Mouse (Mus musculus) hindbrain, embryonic 14.5 days (tissue): Measurements from ENCODE around the gene Sfrp2. TPM values are rescaled to one million over a fixed set of nuclear protein-coding genes. Genes with fewer than 3 reads are reported as not detected.

Experiments
- ATAC-seq: fragments of 200-750 bp; cut with Nextera tagmentation; 2 replicates; pipeline ENCODE4 v1.8.0; 2017; ENCODE audit warnings: moderate number of reproducible peaks, mild to moderate bottlenecking, moderate TSS enrichment, moderate library complexity; ENCODE audit not compliant: low FRiP score
- DNase-seq: peaks from one replicate; pipeline ENCODE4 v3.0.0-alpha.2; 2015; ENCODE audit warnings: low spot score
- H3K27ac ChIP-seq: fragments of 300-500 bp; sonication (generic); 2 replicates; pipeline ENCODE4 v1.5.1; 2014; ENCODE audit warnings: mild to moderate bottlenecking, moderate library complexity
- H3K27me3 ChIP-seq: fragments of 300-500 bp; sonication (generic); 2 replicates; pipeline ENCODE4 v1.6.1; 2014; ENCODE audit warnings: mild to moderate bottlenecking, low read length, mixed read lengths; ENCODE audit not compliant: control insufficient read depth, insufficient read depth
- H3K36me3 ChIP-seq: fragments of 300-500 bp; sonication (generic); replicated peaks from 2 replicates; pipeline ENCODE4 v1.6.1; 2014; ENCODE audit not compliant: control insufficient read depth, insufficient read depth
- H3K4me1 ChIP-seq: fragments of 300-500 bp; sonication (generic); replicated peaks from 2 replicates; pipeline ENCODE4 v1.6.1; 2014; ENCODE audit warnings: antibody characterized with exemption, low read length, mixed read lengths; ENCODE audit not compliant: control insufficient read depth, insufficient read depth
- H3K4me2 ChIP-seq: fragments of 300-500 bp; sonication (generic); replicated peaks from 2 replicates; pipeline ENCODE4 v1.6.1; 2014; ENCODE audit warnings: mild to moderate bottlenecking, moderate library complexity
- H3K4me3 ChIP-seq: fragments of 300-500 bp; sonication (generic); replicated peaks from 2 replicates; pipeline ENCODE4 v1.5.1; 2014; ENCODE audit warnings: mild to moderate bottlenecking, low read length
- H3K9ac ChIP-seq: fragments of 300-500 bp; sonication (generic); 2 replicates; pipeline ENCODE4 v1.6.1; 2014
- H3K9me3 ChIP-seq: fragments of 300-500 bp; sonication (generic); 2 replicates; pipeline ENCODE4 v1.6.1; 2016; ENCODE audit warnings: low read length; ENCODE audit not compliant: control insufficient read depth
- WGBS: fragments of 180-500 bp; shearing (Covaris S2); extraction: QIAGEN DNeasy Blood & Tissue Kit; methylation state at CpG from one replicate; pipeline ENCODE4 v1.1.7; 2014; 5-methylcytosine and 5-hydroxymethylcytosine counted together
- polyA plus RNA-seq: library from polyadenylated mRNA; unstranded; fragments of >200 nt; fragmentation: Nextera tagmentation; extraction: Ambion mirVana; gene quantifications from 2 replicates; pipeline ENCODE4 v1.2.1, GENCODE M21; 2014

Gene Sfrp2
- polyA plus RNA-seq, 1 experiment from 2014 or later: 76.0 TPM

DNA sequence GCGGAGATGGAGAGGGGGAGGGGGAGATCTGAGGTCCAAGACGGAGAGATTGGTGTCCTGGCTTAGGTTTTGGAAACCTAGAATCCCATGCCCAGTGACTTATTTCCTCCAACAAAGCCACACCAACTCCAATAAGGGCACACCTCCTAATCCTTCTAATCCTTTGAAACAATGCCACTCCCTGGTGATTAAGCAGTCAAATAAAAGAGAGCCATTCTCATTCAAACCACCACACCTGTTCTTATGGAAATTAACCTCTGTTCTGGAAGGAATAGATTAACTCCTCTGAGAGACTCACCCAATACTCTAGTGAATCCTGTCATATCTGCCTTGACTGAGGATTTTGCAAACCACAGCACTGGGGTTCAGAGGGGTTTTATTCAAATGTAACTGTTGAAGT lies 21.0 kb downstream of the Sfrp2 start:
- no peak overlapping the region for H3K27ac ChIP-seq
- H3K27me3 ChIP-seq: peaks cover 5% of the 10 kb centered on the region; the same call in 1 of the 2 replicates
- H3K9me3 ChIP-seq: no peaks in the 10 kb centered on the region
- no peaks in the 10 kb centered on the region for H3K36me3 ChIP-seq
- DNase-seq: no peak
- 0 out of 2 replicates have a peak, but pooled peaks cover 3% of the 10 kb centered on the region for H3K4me1 ChIP-seq
- no peak overlapping the region for H3K4me3 ChIP-seq
- no peak for ATAC-seq
- H3K4me2 ChIP-seq: no peak overlapping the region
- no peak overlapping the region for H3K9ac ChIP-seq
- WGBS: 80% methylated on average over 2 of the region's 2 CpGs

GRCm38 (mm10) chr3:83787776-83788305 lies 21.7 kb downstream of the Sfrp2 start:
- no peak for ATAC-seq
- Histone ChIP-seq H3K27me3 (peaks cover 5% of the 10 kb centered on the region; the same call in 1 of the 2 replicates), H3K9ac (no peak overlapping the region), H3K4me3 (no peak overlapping the region), H3K36me3 (no peaks in the 10 kb centered on the region), H3K9me3 (no peaks in the 10 kb centered on the region), H3K4me1 (0 out of 2 replicates have a peak, but pooled peaks cover 3% of the 10 kb centered on the region), H3K27ac (no peak overlapping the region), H3K4me2 (no peak overlapping the region)
- WGBS: 91% methylated on average over 7 of the region's 7 CpGs
- DNase-seq: no peak

- 0 out of 2 replicates have a peak, but pooled peaks cover 3% of the 10 kb centered on the region for H3K4me1 ChIP-seq
- peak overlapping the region; percentile 78 for H3K4me2 ChIP-seq
- WGBS: 2% methylated on average over 39 of the region's 44 CpGs
- peak; percentile 74 for ATAC-seq
- no peaks in the 10 kb centered on the region for H3K9me3 ChIP-seq
- no peaks in the 10 kb centered on the region for H3K36me3 ChIP-seq
- H3K27ac ChIP-seq: no peak overlapping the region
- peak overlapping the region; percentile 61 for H3K9ac ChIP-seq
- H3K27me3 ChIP-seq: peaks cover 5% of the 10 kb centered on the region; the same call in 1 of the 2 replicates
- peak overlapping the region; percentile 52 for H3K4me3 ChIP-seq
- DNase-seq: peak; percentile 55
Measured at GRCm38 (mm10) chr3:83789651-83790451, 23.7 kb downstream of the Sfrp2 start.

GRCm38 (mm10) chr3:83791444-83791843 lies 25.3 kb downstream of the Sfrp2 start:
- Histone ChIP-seq H3K27ac (no peak overlapping the region), H3K4me3 (no peak overlapping the region), H3K9ac (no peak overlapping the region), H3K27me3 (peaks cover 5% of the 10 kb centered on the region; the same call in 1 of the 2 replicates), H3K4me1 (0 out of 2 replicates have a peak, but pooled peaks cover 3% of the 10 kb centered on the region), H3K9me3 (no peaks in the 10 kb centered on the region), H3K4me2 (no peak overlapping the region), H3K36me3 (no peaks in the 10 kb centered on the region)
- DNase-seq (no peak), ATAC-seq (no peak)
- WGBS: 58% methylated on average over 3 of the region's 3 CpGs

GRCm38 (mm10) chr3:83797098-83797497 lies 31.0 kb downstream of the Sfrp2 start:
- ATAC-seq: no peak
- Histone ChIP-seq H3K9ac (no peak overlapping the region), H3K9me3 (peaks cover 6% of the 10 kb centered on the region; the same call in 1 of the 2 replicates), H3K36me3 (no peaks in the 10 kb centered on the region), H3K27ac (no peak overlapping the region), H3K4me1 (no peaks in the 10 kb centered on the region), H3K4me2 (no peak overlapping the region), H3K27me3 (no peaks in the 10 kb centered on the region), H3K4me3 (no peak overlapping the region)
- DNase-seq: no peak
- WGBS: 80% methylated on average over 6 of the region's 6 CpGs

DNA sequence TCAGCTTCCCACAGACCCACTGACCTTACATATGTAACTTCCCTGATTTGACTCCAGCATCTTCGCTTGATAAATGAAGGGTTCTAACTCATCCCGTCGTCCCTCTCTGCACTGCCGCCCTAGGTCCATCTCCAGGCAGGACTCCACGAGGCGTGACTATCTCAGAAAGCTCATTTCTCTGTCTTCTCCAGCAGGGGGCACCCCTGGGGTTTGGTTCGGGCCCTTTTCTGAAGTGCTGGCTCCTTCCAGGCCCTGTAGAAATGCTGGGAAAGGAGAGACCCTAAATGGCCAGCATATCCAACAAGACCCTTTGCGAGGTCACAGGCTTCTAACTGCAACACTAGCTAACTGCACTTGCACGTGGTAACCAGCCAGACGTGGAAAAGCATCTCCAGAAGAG lies 31.7 kb downstream of the Sfrp2 start:
- DNase-seq (peak; percentile 59), ATAC-seq (peak; percentile 55; the same call in 1 of the 2 replicates)
- Histone ChIP-seq H3K9ac (no peak overlapping the region), H3K9me3 (peaks cover 6% of the 10 kb centered on the region; the same call in 1 of the 2 replicates), H3K27ac (no peak overlapping the region), H3K4me3 (no peak overlapping the region), H3K27me3 (no peaks in the 10 kb centered on the region), H3K4me1 (no peaks in the 10 kb centered on the region), H3K36me3 (no peaks in the 10 kb centered on the region), H3K4me2 (no peak overlapping the region)
- WGBS: 7% methylated on average over 10 of the region's 10 CpGs

DNA sequence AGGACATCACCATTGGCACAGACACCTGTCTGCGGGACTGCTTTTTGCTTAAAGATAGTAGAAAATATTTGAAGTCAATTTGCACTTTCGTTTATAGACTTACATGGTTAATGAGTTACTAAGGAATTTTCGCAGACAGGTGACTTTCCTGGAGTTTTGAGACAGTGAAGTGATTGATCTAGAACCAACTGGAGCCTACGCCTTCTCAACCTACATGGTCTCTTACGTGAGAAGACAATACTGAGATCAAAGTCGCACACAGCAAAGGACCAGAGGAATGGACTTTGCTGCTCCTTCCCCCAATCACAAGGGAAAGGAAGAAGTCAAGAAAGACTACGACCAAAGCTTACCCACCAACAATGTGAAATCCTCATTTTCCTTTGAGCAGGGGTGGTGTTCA lies 33.4 kb downstream of the Sfrp2 start:
- ATAC-seq: no peak
- no peaks in the 10 kb centered on the region for H3K36me3 ChIP-seq
- H3K9me3 ChIP-seq: peaks cover 6% of the 10 kb centered on the region; the same call in 1 of the 2 replicates
- WGBS: 92% methylated on average over 7 of the region's 7 CpGs
- H3K4me1 ChIP-seq: no peaks in the 10 kb centered on the region
- H3K27ac ChIP-seq: no peak overlapping the region
- no peak overlapping the region for H3K4me2 ChIP-seq
- no peaks in the 10 kb centered on the region for H3K27me3 ChIP-seq
- H3K9ac ChIP-seq: no peak overlapping the region
- DNase-seq: no peak
- no peak overlapping the region for H3K4me3 ChIP-seq

DNA sequence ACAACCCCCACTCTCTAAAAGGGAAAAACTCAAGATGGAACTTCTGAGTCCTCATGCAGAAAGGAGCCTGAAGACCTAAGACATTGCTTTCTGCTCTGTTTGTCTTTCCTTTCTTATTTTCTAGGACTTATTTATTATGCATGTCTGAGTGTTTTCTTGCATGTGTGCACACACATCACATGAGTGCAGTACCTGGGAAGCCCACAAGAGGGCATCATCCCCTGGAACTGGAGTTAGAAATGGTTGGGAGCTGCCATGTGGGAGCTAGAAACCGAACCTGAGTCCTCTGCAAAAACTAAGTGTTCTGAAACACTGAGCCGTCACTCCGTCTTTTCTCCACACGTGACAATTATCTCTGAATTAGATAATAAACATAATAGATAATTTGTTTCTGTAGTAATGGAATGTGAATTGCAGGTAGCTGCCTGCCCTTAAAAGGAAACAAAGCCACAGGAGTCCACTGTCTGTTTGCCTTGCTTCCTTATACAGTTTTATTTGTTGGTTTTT lies 35.6 kb downstream of the Sfrp2 start:
- Histone ChIP-seq H3K4me3 (no peak overlapping the region), H3K4me1 (no peaks in the 10 kb centered on the region), H3K27me3 (no peaks in the 10 kb centered on the region), H3K9me3 (peaks cover 6% of the 10 kb centered on the region; the same call in 1 of the 2 replicates), H3K9ac (no peak overlapping the region), H3K27ac (no peak overlapping the region), H3K36me3 (no peaks in the 10 kb centered on the region), H3K4me2 (no peak overlapping the region)
- 98% methylated on average over 4 of the region's 4 CpGs for WGBS
- ATAC-seq (no peak), DNase-seq (no peak)

DNA sequence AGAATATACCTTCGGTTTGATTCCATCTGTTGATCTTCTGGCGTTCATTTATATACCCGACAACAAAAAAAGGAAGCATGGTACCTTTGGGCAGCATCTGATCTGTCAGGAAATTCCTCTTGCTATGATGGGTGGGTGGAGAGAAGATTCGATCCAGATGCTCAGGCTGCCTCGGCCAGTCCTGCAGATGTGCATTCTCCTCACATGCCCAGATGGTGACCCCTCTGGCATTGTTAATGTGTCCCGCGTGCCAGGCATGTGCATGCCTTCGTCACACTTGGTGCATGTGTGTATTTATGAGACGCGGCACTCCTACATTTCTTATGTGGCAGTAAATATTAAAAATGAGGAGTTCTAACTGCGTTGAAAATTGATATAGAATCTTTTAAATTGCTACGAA lies 42.4 kb downstream of the Sfrp2 start:
- no peaks in the 10 kb centered on the region for H3K4me1 ChIP-seq
- WGBS: 88% methylated on average over 12 of the region's 12 CpGs
- ATAC-seq (no peak), DNase-seq (no peak)
- H3K4me2 ChIP-seq: no peak overlapping the region
- H3K9me3 ChIP-seq: no peaks in the 10 kb centered on the region
- H3K4me3 ChIP-seq: no peak overlapping the region
- no peaks in the 10 kb centered on the region for H3K27me3 ChIP-seq
- H3K27ac ChIP-seq: no peak overlapping the region
- no peak overlapping the region for H3K9ac ChIP-seq
- no peaks in the 10 kb centered on the region for H3K36me3 ChIP-seq
